Mouse (Mus musculus) MEL-GATA-1-ER (cell line): Measurements from ENCODE around the gene Zfp775.

Experiments
- DNase-seq: peaks from one replicate; pipeline ENCODE4 v3.0.0-alpha.2; 2012; ENCODE audit warnings: low read depth; ENCODE audit errors: extremely low read depth

The Zfp775 gene

GRCm38 (mm10) chr6:48628377-48628776, 26.5 kb downstream of the Zfp775 start:
- no peak for DNase-seq

GRCm38 (mm10) chr6:48628808-48629660, 27.2 kb downstream of the Zfp775 start:
- no peak for DNase-seq

- DNase-seq: no peak
These were observed 27.8 kb downstream of the Zfp775 start for GRCm38 (mm10) chr6:48629661-48630034.

GRCm38 (mm10) chr6:48630831-48631230, 29.0 kb downstream of the Zfp775 start:
- no peak for DNase-seq

- no peak for DNase-seq
These were observed 33.2 kb downstream of the Zfp775 start for GRCm38 (mm10) chr6:48635105-48635504.

GRCm38 (mm10) chr6:48636515-48636914, 34.7 kb downstream of the Zfp775 start:
- DNase-seq: no peak

GRCm38 (mm10) chr6:48637811-48638500, 36.1 kb downstream of the Zfp775 start:
- no peak for DNase-seq

- DNase-seq: no peak
These were observed 36.7 kb downstream of the Zfp775 start for GRCm38 (mm10) chr6:48638553-48638952.

GRCm38 (mm10) chr6:48641391-48641790, 39.5 kb downstream of the Zfp775 start:
- no peak for DNase-seq

GRCm38 (mm10) chr6:48642764-48643292, 41.0 kb downstream of the Zfp775 start:
- DNase-seq: peak; percentile 16

GRCm38 (mm10) chr6:48645660-48646308, 43.9 kb downstream of the Zfp775 start:
- peak; percentile 18 for DNase-seq

GRCm38 (mm10) chr6:48646309-48646690, 44.4 kb downstream of the Zfp775 start:
- no peak for DNase-seq

- DNase-seq: no peak
These were observed 45.1 kb downstream of the Zfp775 start, which contains the start of gene Gimap8 for GRCm38 (mm10) chr6:48646995-48647394. Gene Gimap8, plus strand, starts transcription at chr6:48647234.

- no peak for DNase-seq
These were observed 45.7 kb downstream of the Zfp775 start for GRCm38 (mm10) chr6:48647611-48648010.

- DNase-seq: no peak
These were observed 46.9 kb downstream of the Zfp775 start for GRCm38 (mm10) chr6:48648779-48649178.

- no peak for DNase-seq
These were observed 48.2 kb downstream of the Zfp775 start for GRCm38 (mm10) chr6:48650041-48650440.

GRCm38 (mm10) chr6:48658721-48659120, 56.9 kb downstream of the Zfp775 start:
- DNase-seq: no peak

- DNase-seq: no peak
These were observed 62.9 kb downstream of the Zfp775 start for GRCm38 (mm10) chr6:48664750-48665149.

- DNase-seq: no peak
These were observed 63.6 kb downstream of the Zfp775 start for GRCm38 (mm10) chr6:48665471-48665870.

GRCm38 (mm10) chr6:48666159-48666586, 64.3 kb downstream of the Zfp775 start:
- DNase-seq: no peak

GRCm38 (mm10) chr6:48668022-48668421, 66.2 kb downstream of the Zfp775 start:
- no peak for DNase-seq
